In the genomic region with DNA sequence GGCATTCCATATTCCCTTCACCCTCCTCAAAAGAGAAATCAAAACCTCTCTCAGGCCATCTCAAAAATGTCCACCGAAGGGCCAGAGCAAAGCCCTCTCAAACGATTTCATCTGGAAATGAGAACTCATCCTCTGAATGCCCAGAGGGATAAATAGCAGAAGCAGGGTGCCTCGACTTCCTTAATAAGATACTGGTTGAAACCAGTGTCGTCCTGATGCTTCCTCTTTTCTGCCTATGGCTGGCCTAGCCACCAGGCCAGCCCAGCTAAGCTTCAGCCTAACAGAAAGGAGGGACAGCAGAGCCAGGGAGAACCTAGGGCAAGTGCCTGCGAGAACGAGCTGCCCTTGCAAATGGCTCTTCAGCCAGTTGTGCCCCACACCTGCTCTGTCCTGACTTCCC, we compare ENCODE assay signal across 13 mouse cellular contexts. TPM values are rescaled to one million over a fixed set of nuclear protein-coding genes. Genes with fewer than 3 reads are reported as not detected.
DNase-seq lines count a peak whose midpoint lies in the region; ATAC-seq and TF ChIP-seq lines count a peak whose summit lies in the region.
"Had no signal": no experiment of that assay in that cellular context is flagged by ENCODE, and none has a peak within 500 bp of the region (broad histone marks: within the 10 kb centered on the region; RNA-seq: fewer than 3 reads in every experiment).

No protein-coding gene starts in this region.

- no peak for TF ChIP-seq POLR2A in small intestine, adult 2 months (IDR thresholded peaks at IDR 0.05; ENCODE audit: low read depth, low read length)

- no peak for TF ChIP-seq CTCF in small intestine, adult 2 months (IDR thresholded peaks at IDR 0.05; ENCODE audit: extremely low read depth, insufficient read length, insufficient replicate concordance, low read depth, low read length)

- no peak overlapping the region for H3K4me2 ChIP-seq in lung, embryonic 16.5 days (ENCODE audit: low read depth, low read length)
- H3K4me2 ChIP-seq: midbrain, embryonic 13.5 days had no signal

- H3K9ac ChIP-seq in lung, embryonic 16.5 days (ENCODE audit: low read length): peak overlapping the region; percentile 34; the same call in 1 of the 2 replicates
- H3K9ac ChIP-seq: forebrain, postnatal 0 days; midbrain, embryonic 13.5 days had no signal

- H3K36me3 ChIP-seq in lung, embryonic 16.5 days (ENCODE audit: control insufficient read depth, insufficient read depth, low read length): no peaks in the 10 kb centered on the region
- no peaks in the 10 kb centered on the region for H3K36me3 ChIP-seq in small intestine, adult 2 months (ENCODE audit: control insufficient read depth, insufficient read depth, low read length)
- H3K36me3 ChIP-seq: midbrain, embryonic 13.5 days had no signal

- H3K9me3 ChIP-seq in lung, embryonic 16.5 days (ENCODE audit: control insufficient read depth, low read length): no peaks in the 10 kb centered on the region
- H3K9me3 ChIP-seq: midbrain, embryonic 13.5 days had no signal

- H3K4me3 ChIP-seq in lung, embryonic 16.5 days (ENCODE audit: low read length): no peak overlapping the region
- no peak overlapping the region for H3K4me3 ChIP-seq in small intestine, adult 2 months (ENCODE audit: low read depth, low read length)
- H3K4me3 ChIP-seq: midbrain, embryonic 13.5 days had no signal

- DNase-seq in heart, adult 11 months: peak; percentile 95
- DNase-seq in heart, postnatal 25 days (ENCODE audit: low spot score): no peak
- no peak for DNase-seq in lung, postnatal 25 days (ENCODE audit: low spot score)
- no peak for DNase-seq in testis, postnatal 10 days (ENCODE audit: low spot score)
- DNase-seq in adrenal gland, postnatal 36 days: no peak
- DNase-seq: embryo, embryonic 11 days; forebrain, postnatal 0 days; heart, postnatal 36 days had no signal

- H3K27me3 ChIP-seq in lung, embryonic 16.5 days (ENCODE audit: control insufficient read depth, insufficient read depth, low read depth, low read length): no peaks in the 10 kb centered on the region
- no peaks in the 10 kb centered on the region for H3K27me3 ChIP-seq in small intestine, adult 2 months (ENCODE audit: control insufficient read depth, insufficient read depth, low read length)
- H3K27me3 ChIP-seq: midbrain, embryonic 13.5 days had no signal

- 61% methylated on average over 6 of the region's 6 CpGs for WGBS in lung, embryonic 16.5 days
- WGBS in small intestine, adult 2 months: 67% methylated on average over 6 of the region's 6 CpGs

- H3K4me1 ChIP-seq in lung, embryonic 16.5 days (replicated peaks; ENCODE audit: control insufficient read depth, insufficient read depth, low read length): peaks cover 50% of the 10 kb centered on the region
- H3K4me1 ChIP-seq in small intestine, adult 2 months (ENCODE audit: control insufficient read depth, insufficient read depth, insufficient read length, low read length): peaks cover 42% of the 10 kb centered on the region

- intact Hi-C loops in heart, postnatal 25 days (cut with DNase I): no loop called here

- no peak for ATAC-seq in lung, embryonic 16.5 days (ENCODE audit: low read depth)
- peak; percentile 76 for ATAC-seq in granulocyte monocyte progenitor cell, adult 5-6 weeks (replicated peaks; ENCODE audit: poor library complexity, severe bottlenecking)
- ATAC-seq: forebrain, postnatal 0 days; midbrain, embryonic 13.5 days had no signal

- peak overlapping the region; percentile 49 for H3K27ac ChIP-seq in lung, embryonic 16.5 days (ENCODE audit: low read length)
- H3K27ac ChIP-seq in small intestine, adult 2 months (ENCODE audit: insufficient read depth, low read depth, low read length): peak overlapping the region; percentile 28
- H3K27ac ChIP-seq: midbrain, embryonic 13.5 days had no signal

RNA-seq across cellular contexts. Expression of a gene that starts 17.8 kb away (rescaled TPM):
- 1 to 10 TPM; 2.7 to 2.9 TPM for total RNA-seq in heart, postnatal 25 days (2021)
- polyA plus RNA-seq in lung, embryonic 16.5 days (2015; fragmentation: Nextera tagmentation; extraction: Ambion mirVana): 3.7 and 4.5 TPM in 2 replicates
- total RNA-seq in granulocyte monocyte progenitor cell, adult 5-6 weeks (2014; fragmentation: Nextera tagmentation): 10.9 and 16.7 TPM in 2 replicates
- total RNA-seq in granulocyte monocyte progenitor cell, adult 5-6 weeks (2017): 5.2 and 9.6 TPM in 2 replicates
- polyA plus RNA-seq in small intestine, adult 2 months (2012; rRNA removed): 9.9 and 12.7 TPM in 2 replicates
- total RNA-seq in adrenal gland, postnatal 36 days (2021): 1 to 10 TPM; 4.7 to 7.7 TPM

RNA-seq across cellular contexts. Expression of a gene that starts 31.3 kb away (rescaled TPM):
- total RNA-seq in heart, postnatal 25 days (2021): not detected
- polyA plus RNA-seq in lung, embryonic 16.5 days (2015; fragmentation: Nextera tagmentation; extraction: Ambion mirVana): not detected in 2 replicates
- 1.4 TPM in 1 of 2 replicates, not detected in the other for total RNA-seq in granulocyte monocyte progenitor cell, adult 5-6 weeks (2014; fragmentation: Nextera tagmentation)
- not detected in 2 replicates for total RNA-seq in granulocyte monocyte progenitor cell, adult 5-6 weeks (2017)
- polyA plus RNA-seq in small intestine, adult 2 months (2012; rRNA removed): not detected in 2 replicates
- not detected for total RNA-seq in adrenal gland, postnatal 36 days (2021)
- total RNA-seq: heart, postnatal 36 days had no signal
- polyA plus RNA-seq: kidney, embryonic 14.5 days had no signal

RNA-seq across cellular contexts. Expression of a gene that starts 41.2 kb away (rescaled TPM):
- total RNA-seq in heart, postnatal 25 days (2021): not detected
- polyA plus RNA-seq in lung, embryonic 16.5 days (2015; fragmentation: Nextera tagmentation; extraction: Ambion mirVana): 0.44 TPM in 2 replicates
- total RNA-seq in granulocyte monocyte progenitor cell, adult 5-6 weeks (2014; fragmentation: Nextera tagmentation): not detected in 2 replicates
- total RNA-seq in granulocyte monocyte progenitor cell, adult 5-6 weeks (2017): not detected in 2 replicates
- 0.50 and 0.51 TPM in 2 replicates for polyA plus RNA-seq in small intestine, adult 2 months (2012; rRNA removed)
- not detected for total RNA-seq in adrenal gland, postnatal 36 days (2021)
- total RNA-seq: heart, postnatal 36 days had no signal
